Mouse (Mus musculus) brain, embryonic 14.5 days (tissue): ENCODE data around the gene Atp2b1.

Experiments
- CTCF ChIP-seq: fragments of 200-500 bp; IDR thresholded peaks from 2 replicates; pipeline ENCODE4 v1.5.1; 2012; ENCODE audit warnings: inconsistent platforms, mild to moderate bottlenecking, moderate library complexity, borderline replicate concordance; ENCODE audit not compliant: insufficient read depth, insufficient read length; ENCODE audit errors: extremely low read depth
- POLR2A ChIP-seq: fragments of 200-500 bp; IDR thresholded peaks from 2 replicates; pipeline ENCODE4 v1.6.1; 2012; ENCODE audit warnings: mild to moderate bottlenecking, inconsistent platforms, borderline replicate concordance; ENCODE audit not compliant: poor library complexity, insufficient read depth, insufficient read length, severe bottlenecking; ENCODE audit errors: extremely low read depth

DNA sequence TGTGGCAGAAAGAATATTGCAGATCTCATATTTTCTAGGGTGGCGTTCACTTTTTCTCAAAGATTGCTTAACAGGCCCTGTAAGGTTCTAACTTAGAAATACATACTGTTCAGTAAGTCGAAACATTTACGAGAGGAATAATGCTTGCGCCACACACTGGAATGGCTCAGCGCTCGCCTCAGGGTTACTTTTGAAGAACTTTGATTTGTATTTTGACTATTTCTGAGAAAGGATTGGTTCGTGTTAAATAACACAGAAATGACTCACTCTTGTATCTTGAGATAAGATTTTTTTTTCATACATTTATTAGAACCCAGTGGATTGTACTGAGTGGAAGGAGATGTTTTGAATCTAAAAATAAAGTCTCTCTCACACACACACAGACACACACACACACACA lies 135.9 kb downstream of the Atp2b1 start:
- TF ChIP-seq CTCF (no peak), POLR2A (no peak)
